Mouse (Mus musculus) small intestine, adult 2 months (tissue): ENCODE data around the gene Adcy3.

Experiments
- CTCF ChIP-seq: fragments of 200-500 bp; IDR thresholded peaks from 2 replicates; pipeline ENCODE4 v1.5.1; 2012; ENCODE audit warnings: low read depth, mild to moderate bottlenecking, control low read depth, inconsistent platforms, low read length, moderate library complexity, mixed read lengths; ENCODE audit not compliant: insufficient replicate concordance, insufficient read length; ENCODE audit errors: extremely low read depth
- POLR2A ChIP-seq: fragments of 200-500 bp; IDR thresholded peaks from 2 replicates; pipeline ENCODE4 v1.6.1; 2012; ENCODE audit warnings: low read depth, mild to moderate bottlenecking, control low read depth, inconsistent platforms, low read length, moderate library complexity

- TF ChIP-seq CTCF (no peak), POLR2A (no peak)
Measured at GRCm38 (mm10) chr12:4201454-4202200, 68.7 kb downstream of the Adcy3 start.
